Mouse (Mus musculus): ENCODE results near the gene Fam166a.

The Fam166a gene

DNA sequence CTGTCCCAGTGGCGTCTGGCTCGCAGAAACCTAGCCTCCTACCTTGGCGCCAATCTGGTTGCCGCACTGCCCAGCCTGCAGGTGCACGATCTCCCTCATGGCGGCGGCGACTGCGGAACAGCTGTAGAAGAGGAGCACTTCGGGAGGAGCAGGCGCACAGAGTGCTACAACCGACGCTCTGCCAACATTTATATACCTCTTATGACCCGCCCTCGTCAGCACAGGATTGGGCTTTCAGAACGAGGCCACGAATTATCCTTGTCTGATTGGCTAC, 5.9 kb downstream of the Fam166a start, which contains the start of gene Tubb4b:
Gene Tubb4b, minus strand, starts transcription at position 211 of the 274 bp plus-strand sequence.
- DNase-seq: no peak

DNA sequence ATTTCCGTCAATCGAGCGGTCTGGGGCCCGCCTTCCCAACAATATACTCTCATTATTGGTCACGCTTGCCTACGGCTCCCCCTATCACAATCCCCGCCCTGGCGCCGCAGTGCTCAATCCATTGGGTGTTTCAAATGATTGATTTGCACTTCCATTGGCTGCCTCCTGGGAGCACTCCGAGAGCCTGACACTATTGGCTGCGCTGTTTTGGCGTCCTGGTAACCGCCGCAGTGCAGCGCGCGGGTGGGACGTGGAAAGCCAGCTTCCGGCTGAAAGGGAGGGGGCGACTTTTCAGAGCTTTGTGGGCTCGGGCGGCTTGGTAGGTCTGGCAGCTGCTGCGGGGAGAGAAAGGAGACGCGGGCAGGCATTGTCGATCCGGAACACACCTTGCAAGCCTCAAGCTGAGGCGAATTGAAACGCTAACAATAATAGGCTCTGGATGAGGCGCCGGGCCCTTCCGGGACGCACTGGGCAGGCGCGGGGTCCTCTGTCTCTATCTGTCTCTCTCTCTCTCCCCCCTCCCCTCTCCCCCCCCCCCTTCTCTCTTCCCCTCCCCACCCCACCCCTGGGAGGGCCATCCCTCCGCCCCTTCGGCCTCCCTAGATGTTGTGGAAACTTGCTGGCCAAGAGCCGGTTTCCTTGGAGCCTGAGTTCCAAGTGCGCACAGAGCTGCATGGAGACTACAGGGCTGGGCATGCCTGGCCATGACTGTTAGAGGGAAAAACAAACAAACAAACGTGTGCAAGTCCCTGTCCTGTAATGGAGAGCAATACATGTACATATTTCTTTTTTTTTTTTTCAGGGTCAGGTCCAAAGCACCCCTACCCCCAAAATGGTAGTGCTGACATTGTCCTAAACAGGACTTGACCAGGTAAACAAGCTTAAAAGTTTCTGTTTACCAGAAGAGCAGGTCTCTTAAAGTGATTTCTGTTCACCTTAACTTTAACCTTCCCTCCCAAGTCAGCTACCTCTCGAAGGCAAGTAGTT, 6.5 kb downstream of the Fam166a start:
- DNase-seq: peak; percentile 99

GRCm38 (mm10) chr2:25225811-25226379, 7.3 kb downstream of the Fam166a start:
- no peak for DNase-seq

- DNase-seq: no peak
These were observed 8.3 kb downstream of the Fam166a start for GRCm38 (mm10) chr2:25226864-25227263.

- DNase-seq: no peak
These were observed 8.9 kb downstream of the Fam166a start for GRCm38 (mm10) chr2:25227406-25227805.

DNA sequence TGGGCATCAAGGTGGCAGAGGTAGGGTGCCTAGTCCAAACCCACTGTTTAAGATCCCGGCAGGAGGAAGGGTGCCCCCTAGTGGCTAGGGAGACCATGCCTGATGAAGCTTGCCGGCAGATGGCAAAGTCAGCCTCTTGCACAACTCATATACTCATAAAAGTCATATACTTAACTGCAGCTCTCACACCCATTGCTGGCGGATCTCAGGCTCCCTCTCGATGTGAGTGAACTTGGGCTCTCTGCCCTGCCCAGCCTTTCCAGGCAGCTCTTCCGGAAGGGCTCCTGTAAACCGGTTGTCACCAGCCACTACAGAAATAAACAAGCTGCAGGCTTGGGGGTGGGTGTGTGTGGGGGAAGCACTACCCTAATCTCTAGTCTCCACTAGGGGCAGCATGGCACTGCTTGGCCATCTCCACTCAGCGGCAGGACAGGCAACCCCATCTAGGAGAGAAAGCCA, 9.9 kb downstream of the Fam166a start:
- peak; percentile 89 for DNase-seq

- DNase-seq: no peak
These were observed 10.5 kb downstream of the Fam166a start for GRCm38 (mm10) chr2:25228995-25229530.

DNA sequence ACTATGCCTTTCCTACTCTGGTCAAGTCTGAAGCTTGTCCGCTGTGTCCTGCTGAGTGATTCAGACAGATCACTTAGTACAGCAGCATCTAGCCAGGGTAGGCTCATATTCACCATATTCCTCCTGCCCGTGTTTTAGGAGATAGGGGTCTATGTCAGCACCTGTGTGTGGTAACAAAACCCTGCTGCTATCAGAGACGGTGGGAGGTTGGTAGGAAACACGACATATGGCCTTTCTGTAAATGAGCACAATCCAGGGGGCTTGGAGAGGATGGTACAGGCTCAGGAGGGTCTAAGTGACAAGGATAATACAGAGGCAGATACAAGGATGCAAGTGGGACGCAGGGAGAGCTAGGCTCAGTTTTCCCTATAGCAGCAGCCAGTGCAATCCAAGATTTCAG, 11.0 kb downstream of the Fam166a start:
- no peak for DNase-seq

- no peak for DNase-seq
These were observed 12.0 kb downstream of the Fam166a start for GRCm38 (mm10) chr2:25230581-25230980.

DNA sequence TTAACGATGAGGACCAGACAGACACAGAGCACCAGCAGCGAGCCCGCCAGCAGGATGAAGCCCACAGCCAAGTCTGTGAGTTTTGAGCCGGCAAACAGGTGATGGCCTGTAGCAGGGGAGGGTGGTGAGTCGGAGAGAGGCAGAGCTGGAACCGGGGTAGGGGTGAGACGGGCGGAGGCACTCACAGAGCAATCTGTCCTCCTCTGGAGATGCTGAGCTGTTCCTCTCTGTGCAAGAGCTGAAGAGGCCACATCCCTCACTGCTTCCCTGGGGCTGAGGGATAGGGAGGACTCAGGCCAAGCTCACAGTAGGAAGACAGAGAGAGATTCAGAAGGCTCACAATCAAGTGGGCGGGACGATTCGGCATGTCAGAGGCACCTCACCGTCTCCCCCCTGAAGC, 12.5 kb downstream of the Fam166a start:
- DNase-seq: no peak

- DNase-seq: peak; percentile 46
These were observed 14.9 kb downstream of the Fam166a start for GRCm38 (mm10) chr2:25233421-25233820.

- no peak for DNase-seq
These were observed 15.5 kb downstream of the Fam166a start, which contains the start of gene Slc34a3 for GRCm38 (mm10) chr2:25234050-25234449. Slc34a3 (minus strand) TSS chr2:25234364.

GRCm38 (mm10) chr2:25234551-25235220, 16.1 kb downstream of the Fam166a start:
- no peak for DNase-seq

GRCm38 (mm10) chr2:25236614-25237013, 18.1 kb downstream of the Fam166a start, which contains the start of gene Rnf224:
Rnf224 (minus strand) TSS chr2:25236787.
- no peak for DNase-seq

- no peak for DNase-seq
These were observed 19.0 kb downstream of the Fam166a start for GRCm38 (mm10) chr2:25237522-25237921.

DNA sequence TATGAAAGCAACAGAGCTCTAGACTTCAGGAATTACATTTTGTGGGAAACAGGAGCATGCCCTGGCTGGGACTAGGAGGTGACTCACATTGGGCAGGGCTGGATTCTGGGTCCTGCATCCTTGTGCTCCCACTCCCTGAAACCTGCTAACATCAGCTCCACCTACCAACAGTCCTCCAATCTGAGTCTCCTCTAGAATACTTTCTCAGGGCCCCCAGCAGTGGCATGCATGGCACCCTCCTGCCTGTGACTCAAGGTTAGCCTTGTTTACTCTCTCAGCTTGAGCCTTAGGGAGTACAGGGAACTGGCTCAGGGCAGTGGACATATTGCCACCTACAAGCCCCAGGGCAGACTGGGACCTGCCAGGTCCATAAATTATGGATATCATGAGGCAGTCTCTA, 19.6 kb downstream of the Fam166a start:
- no peak for DNase-seq

DNA sequence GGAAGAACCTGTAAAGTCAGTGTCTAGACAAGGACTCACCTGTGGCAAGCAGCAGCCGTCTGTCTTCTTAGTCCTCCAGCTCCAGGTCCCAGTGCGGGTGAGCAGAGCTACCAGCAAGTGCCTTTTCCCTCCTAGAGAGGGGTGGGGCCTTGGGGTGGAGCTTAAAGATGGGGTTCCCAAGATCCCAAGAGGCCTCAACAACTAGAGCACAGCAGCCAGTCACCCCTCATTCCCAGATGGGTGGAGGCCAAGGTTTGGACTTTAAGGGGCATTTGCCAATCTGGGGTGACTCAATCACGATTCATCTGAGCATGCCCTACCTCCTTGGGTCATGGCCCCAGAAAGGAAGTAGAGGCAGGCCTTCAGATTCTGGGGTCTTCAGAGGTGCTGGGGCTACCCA, 21.2 kb downstream of the Fam166a start:
- no peak for DNase-seq

- no peak for DNase-seq
These were observed 21.8 kb downstream of the Fam166a start for GRCm38 (mm10) chr2:25240310-25240709.

DNA sequence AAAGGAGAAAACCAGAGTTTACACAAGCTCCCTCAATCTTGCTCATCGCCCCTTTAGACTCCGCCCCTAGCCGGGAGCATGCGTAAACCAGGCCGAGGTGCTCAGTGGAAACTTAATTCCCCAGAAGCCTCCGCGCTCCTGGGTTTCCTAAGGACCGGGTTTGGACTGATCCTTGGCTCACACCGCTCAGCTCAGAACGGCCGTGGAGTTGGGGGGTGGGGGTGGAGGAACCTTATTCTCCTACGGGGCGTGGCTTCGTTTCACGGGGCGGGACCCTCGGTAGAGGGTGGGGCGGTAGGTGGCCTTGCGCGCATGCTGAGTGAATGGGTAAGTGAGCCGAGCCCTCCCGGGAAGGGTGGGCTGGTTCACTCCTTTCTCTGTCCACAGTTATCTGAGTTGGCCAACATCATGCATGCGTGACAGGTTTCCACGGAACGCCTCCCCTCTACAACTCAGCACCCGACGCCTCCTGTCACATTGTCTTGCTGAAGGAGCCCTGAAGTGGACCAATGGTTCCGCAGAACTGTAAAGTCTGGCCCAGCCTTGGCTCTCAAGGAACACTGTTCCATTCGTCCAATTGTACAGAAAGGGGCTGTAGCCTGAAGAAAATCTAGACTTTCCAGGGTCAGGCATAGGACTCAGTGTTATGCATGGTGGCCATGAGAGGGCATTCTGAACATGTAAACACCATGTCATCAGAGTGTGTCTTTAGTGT, 22.3 kb downstream of the Fam166a start:
- DNase-seq: peak; percentile 76

- DNase-seq: no peak
These were observed 22.9 kb downstream of the Fam166a start for GRCm38 (mm10) chr2:25241438-25241775.

- DNase-seq: no peak
These were observed 23.6 kb downstream of the Fam166a start, which contains the start of the genes Rnf208 and Cysrt1 for GRCm38 (mm10) chr2:25242101-25242506. Rnf208 (plus strand) TSS chr2:25242255. Cysrt1 (minus strand) TSS chr2:25242452.

- DNase-seq: no peak
These were observed 24.8 kb downstream of the Fam166a start for GRCm38 (mm10) chr2:25243342-25243741.

Measured in liver (tissue).